10 mouse cellular contexts compared by ENCODE assay signal in the genomic region with DNA sequence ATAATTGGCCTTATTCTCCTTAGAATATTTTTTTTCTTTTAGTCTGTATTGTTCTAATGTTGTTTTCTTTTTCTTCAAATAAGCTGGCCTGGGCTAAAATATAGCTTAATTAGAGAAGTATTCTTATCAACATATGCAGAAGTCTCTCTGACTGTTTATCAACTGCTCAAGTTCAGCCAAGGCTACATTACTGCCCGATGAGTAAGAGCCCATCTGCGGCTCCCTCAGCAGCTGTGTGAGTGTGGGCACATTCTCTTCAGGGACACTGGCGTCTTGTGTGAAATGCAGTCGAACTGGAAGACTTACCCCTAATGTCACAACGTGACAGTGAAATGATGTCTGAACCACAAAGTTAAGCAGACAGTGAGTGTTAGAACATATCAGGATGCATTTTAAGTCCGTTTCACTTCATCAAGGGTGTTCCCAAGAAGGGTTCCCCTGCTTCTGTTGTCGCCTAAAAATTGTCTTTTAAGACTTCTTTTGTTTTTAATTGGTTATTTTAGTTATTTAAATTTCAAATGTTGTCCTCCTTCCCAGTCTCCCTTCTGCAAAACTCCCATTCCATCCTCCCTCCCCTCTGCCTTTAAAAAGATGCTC.
DNase-seq lines count a peak whose midpoint lies in the region; ATAC-seq and TF ChIP-seq lines count a peak whose summit lies in the region.
"Had no signal": no experiment of that assay in that cellular context is flagged by ENCODE, and none has a peak within 500 bp of the region (broad histone marks: within the 10 kb centered on the region; RNA-seq: fewer than 3 reads in every experiment).

No protein-coding gene starts in this region.

- no peak for DNase-seq in frontal cortex, postnatal 14 days (ENCODE audit: low spot score in 2 of 2)
- DNase-seq in heart, embryonic 10.5 days (ENCODE audit: low spot score), result peak; percentile 73
- DNase-seq in lung, postnatal 0 days (ENCODE audit: low spot score), result peak; percentile 34
- no peak for DNase-seq in testis, postnatal 14 days (ENCODE audit: low spot score)
- no peak for DNase-seq in hindbrain, postnatal 0 days (ENCODE audit: low spot score)
- no peak for DNase-seq in stomach, postnatal 0 days (ENCODE audit: low spot score)
- DNase-seq: cerebellum, adult 9-10 months had no signal

- H3K36me3 ChIP-seq in C2C12 (ENCODE audit: control insufficient read depth, insufficient read depth), result no peaks in the 10 kb centered on the region
- no peaks in the 10 kb centered on the region for H3K36me3 ChIP-seq in heart, embryonic 10.5 days
- H3K36me3 ChIP-seq in lung, postnatal 0 days (ENCODE audit: insufficient read depth, low read length), result no peaks in the 10 kb centered on the region
- H3K36me3 ChIP-seq in hindbrain, postnatal 0 days (ENCODE audit: insufficient read depth, low read length), result no peaks in the 10 kb centered on the region
- H3K36me3 ChIP-seq in stomach, postnatal 0 days (ENCODE audit: control insufficient read depth, insufficient read depth, low read length), result no peaks in the 10 kb centered on the region
- H3K36me3 ChIP-seq: neural tube, embryonic 12.5 days had no signal

- H3K27ac ChIP-seq in heart, embryonic 10.5 days, result no peak overlapping the region
- H3K27ac ChIP-seq in lung, postnatal 0 days (ENCODE audit: low read length), result no peak overlapping the region
- no peak overlapping the region for H3K27ac ChIP-seq in hindbrain, postnatal 0 days
- H3K27ac ChIP-seq in stomach, postnatal 0 days (replicated peaks), result no peak overlapping the region
- H3K27ac ChIP-seq: neural tube, embryonic 12.5 days had no signal

- no peaks in the 10 kb centered on the region for H3K4me1 ChIP-seq in heart, embryonic 10.5 days
- H3K4me1 ChIP-seq in lung, postnatal 0 days (ENCODE audit: insufficient read depth, low read depth, low read length), result no peaks in the 10 kb centered on the region
- H3K4me1 ChIP-seq in hindbrain, postnatal 0 days (ENCODE audit: insufficient read depth, low read length), result no peaks in the 10 kb centered on the region
- H3K4me1 ChIP-seq in stomach, postnatal 0 days (replicated peaks; ENCODE audit: control insufficient read depth, insufficient read depth), result no peaks in the 10 kb centered on the region
- H3K4me1 ChIP-seq: neural tube, embryonic 12.5 days had no signal

- H3K9ac ChIP-seq in lung, postnatal 0 days (replicated peaks; ENCODE audit: low read depth), result no peak overlapping the region
- H3K9ac ChIP-seq in hindbrain, postnatal 0 days (replicated peaks; ENCODE audit: low read length), result no peak overlapping the region
- no peak overlapping the region for H3K9ac ChIP-seq in stomach, postnatal 0 days (ENCODE audit: low read length)
- H3K9ac ChIP-seq: neural tube, embryonic 12.5 days had no signal

- no peak overlapping the region for H3ac ChIP-seq in C2C12 (ENCODE audit: control insufficient read depth, insufficient read length, low read depth)

- H3K79me3 ChIP-seq in C2C12 (ENCODE audit: low read depth), result no peaks in the 10 kb centered on the region

- no peak for TF ChIP-seq EP300 in lung, postnatal 0 days (IDR thresholded peaks at IDR 0.05)
- TF ChIP-seq EP300 in stomach, postnatal 0 days (optimal IDR thresholded peaks at IDR 0.05), result no peak

- WGBS in heart, embryonic 10.5 days, result 52% methylated on average over 7 of the region's 7 CpGs
- 48% methylated on average over 7 of the region's 7 CpGs for WGBS in lung, postnatal 0 days
- 75% methylated on average over 7 of the region's 7 CpGs for WGBS in hindbrain, postnatal 0 days
- WGBS in stomach, postnatal 0 days, result 67% methylated on average over 7 of the region's 7 CpGs

- no peaks in the 10 kb centered on the region for H3K79me2 ChIP-seq in C2C12 (ENCODE audit: control insufficient read depth, insufficient read depth)

- no peaks in the 10 kb centered on the region for H3K9me3 ChIP-seq in heart, embryonic 10.5 days
- H3K9me3 ChIP-seq in lung, postnatal 0 days (ENCODE audit: low read length), result no peaks in the 10 kb centered on the region
- H3K9me3 ChIP-seq in hindbrain, postnatal 0 days (ENCODE audit: low read length), result no peaks in the 10 kb centered on the region
- H3K9me3 ChIP-seq in stomach, postnatal 0 days (ENCODE audit: control insufficient read depth, low read length), result no peaks in the 10 kb centered on the region
- H3K9me3 ChIP-seq: neural tube, embryonic 12.5 days had no signal

- H3K4me3 ChIP-seq in C2C12 (ENCODE audit: insufficient read depth, poor library complexity, severe bottlenecking), result no peak overlapping the region
- H3K4me3 ChIP-seq in heart, embryonic 10.5 days, result no peak overlapping the region
- H3K4me3 ChIP-seq in lung, postnatal 0 days (ENCODE audit: low read depth, low read length), result no peak overlapping the region
- H3K4me3 ChIP-seq in hindbrain, postnatal 0 days (ENCODE audit: low read length), result no peak overlapping the region
- H3K4me3 ChIP-seq in stomach, postnatal 0 days (ENCODE audit: low read depth, low read length), result no peak overlapping the region
- H3K4me3 ChIP-seq: neural tube, embryonic 12.5 days had no signal

- no peaks in the 10 kb centered on the region for H3K27me3 ChIP-seq in C2C12 (ENCODE audit: control insufficient read depth, insufficient read depth, insufficient read length)
- H3K27me3 ChIP-seq in heart, embryonic 10.5 days (ENCODE audit: insufficient read depth, poor library complexity, severe bottlenecking), result no peaks in the 10 kb centered on the region
- H3K27me3 ChIP-seq in lung, postnatal 0 days (replicated peaks; ENCODE audit: insufficient read depth, low read length), result no peaks in the 10 kb centered on the region
- no peaks in the 10 kb centered on the region for H3K27me3 ChIP-seq in hindbrain, postnatal 0 days (ENCODE audit: insufficient read depth, low read length)
- H3K27me3 ChIP-seq in stomach, postnatal 0 days (ENCODE audit: control insufficient read depth, insufficient read depth, low read length), result no peaks in the 10 kb centered on the region
- H3K27me3 ChIP-seq: neural tube, embryonic 12.5 days had no signal

- TF ChIP-seq CTCF in C2C12 (IDR thresholded peaks at IDR 0.05; ENCODE audit: control insufficient read depth, insufficient read depth, insufficient read length), result no peak
- TF ChIP-seq CTCF in lung, postnatal 0 days (IDR thresholded peaks at IDR 0.05), result no peak
- no peak for TF ChIP-seq CTCF in hindbrain, postnatal 0 days (IDR thresholded peaks at IDR 0.05; ENCODE audit: low read depth)
- TF ChIP-seq CTCF in stomach, postnatal 0 days (IDR thresholded peaks at IDR 0.05; ENCODE audit: low read depth), result no peak

- peak; percentile 94 for ATAC-seq in frontal cortex, adult (ENCODE audit: low TSS enrichment)
- ATAC-seq in lung, postnatal 0 days, result peak; percentile 46
- no peak for ATAC-seq in hindbrain, postnatal 0 days
- ATAC-seq in stomach, postnatal 0 days (ENCODE audit: low FRiP score, low TSS enrichment), result no peak

- no peak overlapping the region for H3K4me2 ChIP-seq in lung, postnatal 0 days (replicated peaks; ENCODE audit: low read depth, low read length)
- no peak overlapping the region for H3K4me2 ChIP-seq in hindbrain, postnatal 0 days (ENCODE audit: low read depth, low read length)
- no peak overlapping the region for H3K4me2 ChIP-seq in stomach, postnatal 0 days (replicated peaks; ENCODE audit: low read depth)
- H3K4me2 ChIP-seq: neural tube, embryonic 12.5 days had no signal

TF ChIP-seq in C2C12, 6 proteins besides CTCF, POLR2A, EP300 and RAD21:
- TF ChIP-seq MYOD1 (IDR thresholded peaks at IDR 0.05; ENCODE audit: control insufficient read depth, insufficient read length, low read depth), result peak; percentile 89
- TF ChIP-seq USF1 (IDR thresholded peaks at IDR 0.05; ENCODE audit: low read depth), result no peak
- TF ChIP-seq FOSL1 (IDR thresholded peaks at IDR 0.05; ENCODE audit: insufficient read depth, low read length, poor library complexity, severe bottlenecking), result peak; percentile 61
- TF ChIP-seq MYOG (IDR thresholded peaks at IDR 0.05; ENCODE audit: control insufficient read depth, extremely low read depth, insufficient read length), result no peak
TF ChIP-seq in C2C12: peak in this region for 2.

Comparison
In these comparisons a context has a peak if more than half of its experiments do, and no peak if none do; other contexts are left out.
1. ATAC-seq: peak in frontal cortex, adult (single experiment) and lung, postnatal 0 days (single experiment); none in hindbrain, postnatal 0 days (single experiment) and stomach, postnatal 0 days (single experiment).
2. DNase-seq: peak in heart, embryonic 10.5 days (single experiment) and lung, postnatal 0 days (single experiment); none in frontal cortex, postnatal 14 days (0 of 2), testis, postnatal 14 days (single experiment), hindbrain, postnatal 0 days (single experiment) and stomach, postnatal 0 days (single experiment).